Mouse (Mus musculus): Measurements from ENCODE around the gene Chrm1.

- TF ChIP-seq POLR2A (IDR thresholded peaks at IDR 0.05; ENCODE audit: insufficient read length, low read depth) (no peak), SRF (IDR thresholded peaks at IDR 0.05; ENCODE audit: control insufficient read depth, insufficient read length, low read depth) (no peak), MAX (IDR thresholded peaks at IDR 0.05; ENCODE audit: low read depth) (no peak)
These were observed 50.5 kb downstream of the Chrm1 start for GRCm38 (mm10) chr19:8713997-8714652.

All from myocyte (in vitro differentiated cells).